Mouse (Mus musculus): ENCODE measurements around the gene Upb1. TPM values are rescaled to one million over a fixed set of nuclear protein-coding genes. Genes with fewer than 3 reads are reported as not detected.

The Upb1 gene
- 0.09 and 0.19 TPM in 2 replicates for polyA plus RNA-seq (2012; rRNA removed)

GRCm38 (mm10) chr10:75400958-75401357 is at the start of gene Upb1:
Gene Upb1, plus strand, starts transcription at chr10:75401115.

Other genes starting within 250 kb of the Upb1 start
- 33.5 and 34.6 TPM in 2 replicates for gene Specc1l, start 189.0 kb upstream of the Upb1 start, polyA plus RNA-seq (2012; rRNA removed)
- gene Adora2a, start 84.2 kb upstream of the Upb1 start, polyA plus RNA-seq (2012; rRNA removed) = 16.1 and 23.1 TPM in 2 replicates
- gene Snrpd3, start 116.4 kb downstream of the Upb1 start, polyA plus RNA-seq (2012; rRNA removed) = 74.1 and 91.5 TPM in 2 replicates
- gene Gucd1, start 116.9 kb downstream of the Upb1 start, polyA plus RNA-seq (2012; rRNA removed) = 18.3 and 20.1 TPM in 2 replicates
- gene Lrrc75b, start 159.2 kb downstream of the Upb1 start, polyA plus RNA-seq (2012; rRNA removed) = 29.3 and 30.3 TPM in 2 replicates
- gene Ggt1, start 160.5 kb downstream of the Upb1 start, polyA plus RNA-seq (2012; rRNA removed) = 2.7 and 3.3 TPM in 2 replicates
- gene Ggt5, start 188.2 kb downstream of the Upb1 start, polyA plus RNA-seq (2012; rRNA removed) = 4.5 and 4.8 TPM in 2 replicates
- 4.4 and 6.0 TPM in 2 replicates for gene Susd2, start 242.9 kb downstream of the Upb1 start, polyA plus RNA-seq (2012; rRNA removed)